Mouse (Mus musculus): ENCODE data around the gene Dnajc25. TPM values are rescaled to one million over a fixed set of nuclear protein-coding genes. Genes with fewer than 3 reads are reported as not detected.

Gene Dnajc25
- polyA plus RNA-seq (2015; fragmentation: Nextera tagmentation; extraction: Ambion mirVana): 15.0 and 18.7 TPM in 2 replicates

DNA sequence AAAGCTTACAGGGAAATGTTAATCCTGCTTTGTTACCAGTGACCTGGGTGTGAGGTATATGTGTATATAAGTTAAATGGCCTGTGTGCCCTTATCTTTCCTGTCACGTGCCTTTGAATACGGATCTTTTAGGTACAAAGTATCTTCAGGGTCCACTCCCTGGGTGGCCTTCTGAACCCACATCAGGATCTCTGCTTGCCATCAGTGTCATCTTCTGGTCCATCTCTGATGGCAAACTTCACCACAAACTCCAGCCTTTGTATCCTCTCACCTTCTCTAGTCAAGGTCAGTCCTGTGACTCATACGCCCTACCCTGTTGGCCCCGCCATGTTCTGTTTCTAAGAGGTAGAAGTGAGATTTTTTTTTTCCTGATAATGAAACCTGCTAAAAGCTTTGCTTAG, at the start of gene Dnajc25:
TSS of gene Dnajc25 (plus strand) at position 301 of the 400 bp plus-strand sequence.
- 93% methylated on average over 4 of the region's 4 CpGs for WGBS

DNA sequence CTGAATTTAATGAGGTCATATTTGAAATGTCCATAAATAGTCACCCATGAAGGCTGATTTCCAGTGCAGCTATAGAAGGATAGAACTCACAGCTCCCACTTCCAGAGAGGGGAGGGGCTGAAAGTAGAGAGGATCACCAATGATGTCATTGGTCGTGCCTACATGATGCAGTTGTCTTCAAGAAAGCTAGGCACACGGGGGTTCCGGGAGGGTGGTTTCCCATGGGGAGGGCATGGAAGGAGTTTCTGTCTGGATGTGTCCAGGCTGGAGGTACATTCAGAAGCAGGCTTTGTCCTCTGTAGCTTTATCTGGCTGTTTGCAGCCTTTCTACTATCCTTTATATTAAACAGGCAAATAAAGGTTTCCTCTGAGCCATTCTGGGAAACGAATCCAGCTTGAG, 46.5 kb upstream of the Dnajc25 start:
- Histone ChIP-seq H3K4me2 (no peak overlapping the region), H3K36me3 (no peaks in the 10 kb centered on the region), H3K4me1 (peaks cover 10% of the 10 kb centered on the region; the same call in 1 of the 2 replicates), H3K9me3 (no peaks in the 10 kb centered on the region), H3K9ac (no peak overlapping the region), H3K27ac (no peak overlapping the region), H3K4me3 (no peak overlapping the region), H3K27me3 (no peaks in the 10 kb centered on the region)
- WGBS: 83% methylated on average over 4 of the region's 4 CpGs
- ATAC-seq (ENCODE audit: insufficient number of reproducible peaks, low FRiP score, low TSS enrichment, low read depth): no peak

More for the DNA sequence above, at the start of gene Dnajc25:
- Histone ChIP-seq H3K9me3 (no peaks in the 10 kb centered on the region), H3K9ac (no peak within 1 kb of the TSS), H3K4me1 (0 out of 2 replicates have a peak, but pooled peaks cover 2% of the 10 kb centered on the region), H3K4me2 (no peak within 1 kb of the TSS), H3K27me3 (no peaks in the 10 kb centered on the region), H3K4me3 (no peak within 1 kb of the TSS), H3K27ac (no peak within 1 kb of the TSS), H3K36me3 (no peaks in the 10 kb centered on the region)
- ATAC-seq (ENCODE audit: insufficient number of reproducible peaks, low FRiP score, low TSS enrichment, low read depth): no peak

DNA sequence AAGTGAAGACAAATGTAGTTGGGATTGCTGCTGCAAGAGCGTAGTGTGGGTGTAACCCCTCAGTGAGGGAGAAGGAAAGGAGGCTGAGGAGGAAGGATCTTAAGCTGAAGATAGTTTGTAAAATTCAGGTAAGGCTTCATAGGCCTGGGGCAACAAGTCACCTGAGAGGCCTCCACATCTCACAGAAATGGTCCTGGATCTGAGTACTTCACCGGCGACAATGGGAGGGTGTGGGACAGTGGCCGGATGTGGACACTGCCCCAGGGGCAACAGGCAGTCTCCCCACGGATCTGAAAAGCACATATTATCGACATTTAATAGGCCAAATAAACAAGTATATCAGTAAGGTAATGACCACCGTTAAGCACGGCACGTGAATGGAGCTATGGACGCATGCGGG, 42.2 kb upstream of the Dnajc25 start:
- Histone ChIP-seq H3K4me2 (no peak overlapping the region), H3K27ac (no peak overlapping the region), H3K9ac (no peak overlapping the region), H3K4me3 (no peak overlapping the region), H3K36me3 (peaks cover 5% of the 10 kb centered on the region; the same call in 1 of the 2 replicates), H3K9me3 (no peaks in the 10 kb centered on the region), H3K4me1 (no peaks in the 10 kb centered on the region), H3K27me3 (no peaks in the 10 kb centered on the region)
- no peak for ATAC-seq (ENCODE audit: insufficient number of reproducible peaks, low FRiP score, low TSS enrichment, low read depth)
- 84% methylated on average over 11 of the region's 11 CpGs for WGBS

DNA sequence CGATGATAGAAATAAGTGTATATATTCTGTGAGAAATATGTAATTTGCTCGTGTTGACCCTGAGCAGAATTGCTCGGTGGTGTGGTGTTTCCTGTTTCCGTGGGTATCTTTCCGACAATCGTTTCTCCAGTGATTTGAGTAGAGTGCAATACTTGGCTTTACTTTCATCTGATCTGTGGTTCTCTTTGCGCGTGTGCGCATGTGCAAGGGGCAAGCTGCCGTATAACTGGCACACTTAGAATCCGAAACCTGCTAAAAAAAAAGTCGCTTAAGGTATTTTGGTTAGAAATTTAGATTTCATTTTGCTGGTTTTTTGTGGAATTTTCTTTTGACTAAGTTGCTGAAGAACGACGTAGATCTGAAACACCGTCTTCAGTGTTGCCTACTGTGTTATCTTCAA, 33.1 kb upstream of the Dnajc25 start:
- peaks cover under 1% of the 10 kb centered on the region; the same call in 1 of the 2 replicates for H3K36me3 ChIP-seq
- no peak for ATAC-seq (ENCODE audit: insufficient number of reproducible peaks, low FRiP score, low TSS enrichment, low read depth)
- no peaks in the 10 kb centered on the region for H3K4me1 ChIP-seq
- no peaks in the 10 kb centered on the region for H3K9me3 ChIP-seq
- no peak overlapping the region for H3K9ac ChIP-seq
- no peaks in the 10 kb centered on the region for H3K27me3 ChIP-seq
- no peak overlapping the region for H3K4me3 ChIP-seq
- WGBS: 91% methylated on average over 15 of the region's 15 CpGs
- H3K4me2 ChIP-seq: no peak overlapping the region
- H3K27ac ChIP-seq: no peak overlapping the region

DNA sequence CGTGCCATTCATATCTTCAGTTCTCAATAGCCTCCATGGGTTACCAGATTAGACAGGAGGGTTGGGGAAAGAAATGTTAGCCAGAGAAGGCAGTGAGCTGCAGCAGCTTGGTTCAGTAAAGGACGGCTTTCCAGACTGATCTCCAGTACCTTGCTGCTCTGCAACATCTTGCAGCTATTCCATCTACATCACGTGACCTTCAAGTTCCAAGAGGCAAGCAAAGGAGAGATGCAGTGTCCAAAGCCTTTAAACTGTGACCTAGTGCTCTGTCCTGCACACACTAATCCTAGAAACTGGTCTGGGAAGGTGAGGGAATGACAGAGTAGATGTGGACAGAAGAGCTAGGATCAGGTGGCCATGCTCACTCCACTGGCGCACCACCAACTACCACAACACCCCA, 31.6 kb upstream of the Dnajc25 start:
- no peak overlapping the region for H3K4me2 ChIP-seq
- no peaks in the 10 kb centered on the region for H3K9me3 ChIP-seq
- no peak overlapping the region for H3K4me3 ChIP-seq
- no peaks in the 10 kb centered on the region for H3K27me3 ChIP-seq
- H3K27ac ChIP-seq: no peak overlapping the region
- H3K36me3 ChIP-seq: no peaks in the 10 kb centered on the region
- no peak for ATAC-seq (ENCODE audit: insufficient number of reproducible peaks, low FRiP score, low TSS enrichment, low read depth)
- no peaks in the 10 kb centered on the region for H3K4me1 ChIP-seq
- WGBS: 93% methylated on average over 4 of the region's 4 CpGs
- no peak overlapping the region for H3K9ac ChIP-seq

DNA sequence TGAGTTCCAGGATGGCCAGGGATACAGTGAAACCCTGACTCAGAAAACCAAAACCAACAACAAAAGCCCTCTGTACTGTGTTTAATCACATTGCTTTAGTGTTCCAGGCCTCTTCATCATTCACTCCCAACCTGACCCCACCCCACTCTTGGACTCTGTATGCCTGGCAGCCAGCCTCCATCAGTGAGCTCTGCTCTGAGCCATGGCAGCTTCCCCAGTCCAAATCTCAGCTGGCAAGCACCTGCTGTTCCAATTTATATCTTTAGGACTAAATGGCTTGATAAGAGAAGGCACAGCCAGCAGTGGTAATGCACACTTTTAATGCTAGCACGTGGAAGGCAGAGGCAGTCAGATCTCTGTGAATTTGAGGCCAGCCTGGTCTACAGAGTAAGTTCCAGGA, 29.7 kb upstream of the Dnajc25 start:
- Histone ChIP-seq H3K27ac (no peak overlapping the region), H3K27me3 (no peaks in the 10 kb centered on the region), H3K4me1 (no peaks in the 10 kb centered on the region), H3K4me3 (no peak overlapping the region), H3K9me3 (no peaks in the 10 kb centered on the region), H3K36me3 (peaks cover 1% of the 10 kb centered on the region; the same call in 1 of the 2 replicates), H3K4me2 (no peak overlapping the region), H3K9ac (no peak overlapping the region)
- 92% methylated on average over 1 of the region's 1 CpGs for WGBS
- no peak for ATAC-seq (ENCODE audit: insufficient number of reproducible peaks, low FRiP score, low TSS enrichment, low read depth)

DNA sequence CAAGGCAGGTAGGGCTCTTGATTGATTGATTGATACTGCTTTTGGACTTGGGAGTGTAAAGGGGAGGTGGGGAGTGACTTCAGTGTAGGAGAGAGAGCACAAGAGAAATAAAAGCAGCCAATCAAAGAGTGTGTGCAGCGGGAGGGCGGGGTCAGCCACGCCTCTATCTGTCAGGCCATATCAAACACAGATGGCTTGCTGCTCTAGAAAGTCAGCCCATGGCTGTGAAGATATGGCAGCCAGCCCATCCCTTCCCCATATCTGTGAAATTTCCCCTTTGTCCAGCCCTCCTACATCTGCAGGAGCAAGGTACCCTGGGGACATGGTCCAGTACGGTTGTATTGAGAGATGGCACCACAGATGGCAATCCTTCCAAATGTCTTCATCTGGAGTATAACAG, 24.2 kb upstream of the Dnajc25 start:
- H3K9me3 ChIP-seq: no peaks in the 10 kb centered on the region
- 80% methylated on average over 4 of the region's 4 CpGs for WGBS
- ATAC-seq (ENCODE audit: insufficient number of reproducible peaks, low FRiP score, low TSS enrichment, low read depth): no peak
- no peaks in the 10 kb centered on the region for H3K27me3 ChIP-seq
- H3K27ac ChIP-seq: no peak overlapping the region
- no peak overlapping the region for H3K4me2 ChIP-seq
- peaks cover 21% of the 10 kb centered on the region; the same call in 1 of the 2 replicates for H3K36me3 ChIP-seq
- H3K9ac ChIP-seq: no peak overlapping the region
- H3K4me1 ChIP-seq: no peaks in the 10 kb centered on the region
- H3K4me3 ChIP-seq: no peak overlapping the region

DNA sequence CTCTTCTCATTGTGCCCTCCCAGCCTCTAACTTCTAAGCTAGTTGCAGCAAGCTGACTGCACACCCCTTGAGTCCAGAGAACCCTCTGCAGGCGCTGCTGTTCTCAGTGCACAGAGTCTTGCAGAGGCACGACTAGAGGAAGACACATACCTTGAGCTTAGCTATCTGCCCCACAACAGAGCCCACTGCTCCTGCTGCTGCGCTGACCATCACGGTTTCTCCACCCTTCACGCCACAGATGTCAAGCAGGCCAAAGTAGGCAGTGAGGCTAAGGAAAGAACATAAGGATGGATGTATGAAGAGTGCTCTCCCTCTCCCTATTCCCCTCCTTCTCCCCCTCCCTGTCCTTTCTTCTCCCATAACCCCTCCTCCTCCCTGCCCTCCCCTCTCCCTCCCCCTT, 19.2 kb upstream of the Dnajc25 start:
- Histone ChIP-seq H3K9me3 (no peaks in the 10 kb centered on the region), H3K4me2 (no peak overlapping the region), H3K27me3 (no peaks in the 10 kb centered on the region), H3K27ac (no peak overlapping the region), H3K4me3 (no peak overlapping the region), H3K36me3 (peaks cover 24% of the 10 kb centered on the region; the same call in 1 of the 2 replicates), H3K9ac (no peak overlapping the region), H3K4me1 (no peaks in the 10 kb centered on the region)
- no peak for ATAC-seq (ENCODE audit: insufficient number of reproducible peaks, low FRiP score, low TSS enrichment, low read depth)
- WGBS: 82% methylated on average over 5 of the region's 5 CpGs

DNA sequence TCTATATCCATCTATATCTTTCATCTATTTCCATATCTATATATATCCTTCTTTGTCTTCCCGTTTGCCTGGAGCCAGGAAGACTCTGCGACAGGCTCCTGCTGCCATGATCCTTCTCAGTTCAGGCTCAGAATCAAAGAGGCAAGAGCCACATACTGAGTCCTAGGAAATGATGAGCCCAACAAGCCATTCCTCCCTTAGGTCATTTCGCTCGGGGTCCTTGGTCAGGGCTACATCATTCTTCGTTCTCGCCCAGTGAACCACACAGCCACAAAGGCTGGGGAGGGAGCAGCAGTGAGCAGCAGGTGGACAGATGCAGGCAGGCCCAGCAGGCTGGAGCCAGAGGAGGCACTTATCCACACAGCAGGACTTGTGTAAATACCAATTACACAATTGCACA, 13.4 kb upstream of the Dnajc25 start:
- 87% methylated on average over 6 of the region's 6 CpGs for WGBS
- peaks cover 4% of the 10 kb centered on the region; the same call in 1 of the 2 replicates for H3K4me1 ChIP-seq
- no peak for ATAC-seq (ENCODE audit: insufficient number of reproducible peaks, low FRiP score, low TSS enrichment, low read depth)

DNA sequence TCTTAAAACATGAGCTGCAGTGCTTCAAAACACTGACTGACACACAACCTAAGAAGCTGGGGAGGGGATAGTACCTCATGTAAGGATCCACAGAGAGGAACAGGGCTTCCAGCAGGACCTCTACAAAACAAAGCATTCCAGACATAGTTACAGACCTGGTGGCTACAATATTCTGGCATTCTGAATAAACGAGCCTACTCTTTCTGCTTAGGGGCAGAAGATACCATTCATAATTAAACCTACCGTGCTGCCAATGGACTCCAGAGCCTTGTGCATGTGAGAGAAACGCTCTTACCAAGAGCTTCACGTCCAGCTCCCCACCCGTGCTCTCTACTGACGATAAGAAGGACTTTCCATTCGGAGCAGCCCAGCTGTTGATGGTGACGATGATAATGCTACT, 12.1 kb upstream of the Dnajc25 start:
- peaks cover 8% of the 10 kb centered on the region; the same call in 1 of the 2 replicates for H3K4me1 ChIP-seq
- no peaks in the 10 kb centered on the region for H3K27me3 ChIP-seq
- 81% methylated on average over 8 of the region's 8 CpGs for WGBS
- H3K27ac ChIP-seq: no peak overlapping the region
- H3K9me3 ChIP-seq: no peaks in the 10 kb centered on the region
- no peak overlapping the region for H3K4me2 ChIP-seq
- no peak overlapping the region for H3K4me3 ChIP-seq
- no peak for ATAC-seq (ENCODE audit: insufficient number of reproducible peaks, low FRiP score, low TSS enrichment, low read depth)
- peaks cover 7% of the 10 kb centered on the region for H3K36me3 ChIP-seq
- no peak overlapping the region for H3K9ac ChIP-seq

More for the DNA sequence above, 13.4 kb upstream of the Dnajc25 start:
- H3K4me2 ChIP-seq: no peak overlapping the region
- H3K9me3 ChIP-seq: no peaks in the 10 kb centered on the region
- H3K27me3 ChIP-seq: no peaks in the 10 kb centered on the region
- no peak overlapping the region for H3K9ac ChIP-seq
- no peak overlapping the region for H3K27ac ChIP-seq
- peaks cover 15% of the 10 kb centered on the region for H3K36me3 ChIP-seq
- H3K4me3 ChIP-seq: no peak overlapping the region

DNA sequence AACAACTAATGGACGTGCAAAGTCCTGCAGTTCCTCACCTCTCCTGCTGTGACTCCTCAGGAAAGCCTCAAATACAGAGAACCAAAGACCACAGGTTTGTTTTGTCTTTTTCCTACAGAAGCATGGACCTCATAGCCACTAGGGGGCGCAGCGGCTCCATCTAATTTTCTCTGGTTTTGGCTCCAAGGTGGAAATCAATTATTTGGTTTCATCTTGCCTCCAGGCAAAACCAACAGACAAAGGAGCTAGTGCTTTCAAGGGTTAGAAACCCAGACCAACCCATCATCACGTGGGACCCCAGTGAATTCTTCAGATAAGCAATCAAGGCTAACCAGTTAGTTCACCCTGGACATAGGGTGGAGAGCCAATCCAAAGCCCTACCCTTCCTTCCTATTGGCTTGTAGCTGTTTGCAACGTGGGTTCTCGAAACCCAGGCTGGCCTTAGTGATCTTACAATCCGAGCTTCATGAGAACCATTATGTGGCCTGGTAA, 9.7 kb upstream of the Dnajc25 start:
- Histone ChIP-seq H3K36me3 (peaks cover 6% of the 10 kb centered on the region; the same call in 1 of the 2 replicates), H3K4me3 (no peak overlapping the region), H3K4me2 (no peak overlapping the region), H3K9ac (no peak overlapping the region), H3K9me3 (no peaks in the 10 kb centered on the region), H3K27ac (no peak overlapping the region), H3K4me1 (peaks cover 8% of the 10 kb centered on the region; the same call in 1 of the 2 replicates), H3K27me3 (no peaks in the 10 kb centered on the region)
- ATAC-seq (ENCODE audit: insufficient number of reproducible peaks, low FRiP score, low TSS enrichment, low read depth): no peak
- WGBS: 21% methylated on average over 7 of the region's 7 CpGs

DNA sequence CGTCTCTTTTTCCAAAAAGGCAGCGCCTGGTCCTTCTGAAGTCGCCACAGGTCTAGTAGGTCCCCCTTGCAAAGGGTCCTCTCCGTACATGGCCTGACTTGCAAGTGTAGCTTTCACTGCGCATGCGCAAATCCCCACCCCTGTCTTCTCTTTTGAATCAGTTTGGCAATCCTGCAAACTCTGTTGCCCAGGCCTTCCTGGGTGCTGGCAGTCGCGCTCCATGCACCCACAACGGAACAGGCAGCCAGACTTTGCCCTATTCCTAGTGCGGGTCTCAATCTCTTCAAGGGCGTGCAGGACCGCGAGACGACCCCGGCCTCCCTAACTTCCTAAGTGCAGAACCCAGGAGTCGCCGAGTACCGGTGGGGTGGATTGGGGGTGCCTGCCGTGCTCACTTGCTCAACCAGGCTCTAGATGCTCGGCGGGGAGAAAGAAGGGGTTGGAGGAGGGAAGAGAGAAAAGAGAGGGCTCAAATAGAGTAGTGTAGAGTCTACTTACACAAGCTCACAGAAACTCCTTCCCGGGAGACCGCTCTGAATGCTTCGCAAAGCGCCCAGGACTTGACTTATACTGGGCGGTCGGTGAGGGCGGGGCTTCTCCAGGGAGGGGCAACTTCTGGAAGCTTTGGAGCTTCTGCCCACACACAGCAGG, 8.2 kb upstream of the Dnajc25 start, which contains the start of gene Ptgr1:
TSS of gene Ptgr1 (minus strand) at position 580 of the 651 bp plus-strand sequence.
- no peaks in the 10 kb centered on the region for H3K9me3 ChIP-seq
- peaks cover 4% of the 10 kb centered on the region; the same call in 1 of the 2 replicates for H3K36me3 ChIP-seq
- peak within 1 kb of the TSS; percentile 65 for H3K4me3 ChIP-seq
- whole genome bisulfite sequencing: 1% methylated on average over 28 of the region's 28 CpGs
- peak; percentile 82 for ATAC-seq (ENCODE audit: insufficient number of reproducible peaks, low FRiP score, low TSS enrichment, low read depth)
- H3K4me1 ChIP-seq: peaks cover 8% of the 10 kb centered on the region; the same call in 1 of the 2 replicates
- H3K4me2 ChIP-seq: peak within 1 kb of the TSS; percentile 82
- peak within 1 kb of the TSS; percentile 52 for H3K9ac ChIP-seq
- peak within 1 kb of the TSS; percentile 79 for H3K27ac ChIP-seq
- no peaks in the 10 kb centered on the region for H3K27me3 ChIP-seq
